21 mouse cellular contexts compared by ENCODE assay signal in the genomic region with DNA sequence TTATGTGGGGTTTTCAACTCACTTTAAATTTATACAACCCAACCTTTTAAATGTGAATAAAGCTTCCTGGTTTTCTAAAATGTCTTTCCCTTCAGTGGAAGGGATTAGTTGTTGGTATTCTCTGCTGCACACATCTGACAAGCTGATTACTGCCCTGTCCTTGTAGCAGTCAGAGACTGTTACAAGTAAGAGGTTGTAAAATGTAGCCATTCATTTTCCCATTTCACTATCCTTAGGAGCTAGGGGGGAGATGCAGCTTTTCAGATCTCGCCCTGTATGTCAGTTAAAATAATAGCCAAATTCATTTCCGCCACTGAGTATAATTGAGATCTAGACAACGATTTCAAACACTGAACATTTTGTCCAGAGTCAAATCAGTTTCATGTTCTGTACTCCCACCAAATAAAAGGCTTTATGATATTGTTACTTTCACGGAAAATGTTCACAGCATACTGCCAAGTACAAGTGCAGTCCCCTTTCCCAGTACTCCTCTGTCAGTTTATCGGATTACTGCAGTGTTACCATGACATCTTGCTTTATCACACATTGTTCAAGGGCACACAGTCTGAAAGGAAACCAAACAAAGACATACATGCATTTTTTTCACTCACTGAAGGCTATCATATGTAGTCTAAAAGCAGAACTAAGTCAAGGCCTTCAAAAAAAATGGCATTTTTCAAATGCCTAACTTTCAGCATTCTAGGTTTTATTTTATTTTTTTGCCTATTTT.
A peak's percentile ranks its signal among the peaks of the same experiment; 100 is the strongest.
DNase-seq lines count a peak whose midpoint lies in the region; ATAC-seq and TF ChIP-seq lines count a peak whose summit lies in the region.
"Had no signal": no experiment of that assay in that cellular context is flagged by ENCODE, and none has a peak within 500 bp of the region (broad histone marks: within the 10 kb centered on the region; RNA-seq: fewer than 3 reads in every experiment).

No protein-coding gene starts in this region.

- H3K4me2 ChIP-seq in neural tube, embryonic 14.5 days (ENCODE audit: low read depth, low read length), result no peak overlapping the region
- no peak overlapping the region for H3K4me2 ChIP-seq in neural tube, embryonic 15.5 days
- H3K4me2 ChIP-seq in hindbrain, embryonic 16.5 days (ENCODE audit: low read length), result no peak overlapping the region
- no peak overlapping the region for H3K4me2 ChIP-seq in liver, postnatal 0 days (ENCODE audit: low read depth, low read length)
- H3K4me2 ChIP-seq in kidney, embryonic 14.5 days (replicated peaks; ENCODE audit: low read depth, low read length), result no peak overlapping the region
- H3K4me2 ChIP-seq: embryonic facial prominence, embryonic 12.5 days; limb, embryonic 13.5 days; liver, embryonic 15.5 days had no signal

- no peak overlapping the region for H3K4me3 ChIP-seq in neural tube, embryonic 14.5 days (ENCODE audit: low read depth, low read length)
- no peak overlapping the region for H3K4me3 ChIP-seq in neural tube, embryonic 15.5 days (replicated peaks)
- H3K4me3 ChIP-seq in hindbrain, embryonic 16.5 days (ENCODE audit: low read length), result no peak overlapping the region
- no peak overlapping the region for H3K4me3 ChIP-seq in liver, postnatal 0 days (ENCODE audit: low read depth, low read length)
- no peak overlapping the region for H3K4me3 ChIP-seq in kidney, embryonic 14.5 days (ENCODE audit: low read length)
- H3K4me3 ChIP-seq: embryonic facial prominence, embryonic 12.5 days; heart, embryonic 10.5 days; limb, embryonic 13.5 days; liver, embryonic 15.5 days had no signal

- 36% methylated on average over 5 of the region's 5 CpGs for WGBS in neural tube, embryonic 14.5 days
- 29% methylated on average over 5 of the region's 5 CpGs for WGBS in neural tube, embryonic 15.5 days
- WGBS in hindbrain, embryonic 16.5 days, result 25% methylated on average over 5 of the region's 5 CpGs
- WGBS in liver, postnatal 0 days (ENCODE audit: insufficient replicate concordance), result 69% methylated on average over 5 of the region's 5 CpGs
- 79% methylated on average over 5 of the region's 5 CpGs for WGBS in kidney, embryonic 14.5 days

- no peak for TF ChIP-seq EP300 in liver, postnatal 0 days (IDR thresholded peaks at IDR 0.05; ENCODE audit: low read depth)

- DNase-seq in adrenal gland, adult 2 months, result peak; percentile 4
- no peak for DNase-seq in adrenal gland, postnatal 14 days
- no peak for DNase-seq in liver, postnatal 0 days
- DNase-seq in spleen, adult 18-20 months, result no peak
- DNase-seq: cerebellum, adult 11 months; cerebellum, postnatal 25 days; heart, postnatal 14 days; kidney, adult 9 months; kidney, postnatal 4 days; lung, postnatal 14 days had no signal

- H3K4me1 ChIP-seq in neural tube, embryonic 14.5 days (ENCODE audit: control insufficient read depth, insufficient read depth, low read length), result no peaks in the 10 kb centered on the region
- no peaks in the 10 kb centered on the region for H3K4me1 ChIP-seq in neural tube, embryonic 15.5 days
- no peaks in the 10 kb centered on the region for H3K4me1 ChIP-seq in hindbrain, embryonic 16.5 days (ENCODE audit: control insufficient read depth, insufficient read depth, low read depth, low read length)
- no peaks in the 10 kb centered on the region for H3K4me1 ChIP-seq in liver, postnatal 0 days (ENCODE audit: insufficient read depth)
- no peaks in the 10 kb centered on the region for H3K4me1 ChIP-seq in kidney, embryonic 14.5 days (ENCODE audit: control insufficient read depth, insufficient read depth, low read length)
- H3K4me1 ChIP-seq: embryonic facial prominence, embryonic 12.5 days; heart, embryonic 10.5 days; limb, embryonic 13.5 days; liver, embryonic 15.5 days had no signal

- peak; percentile 65; the same call in 1 of the 2 replicates for ATAC-seq in neural tube, embryonic 14.5 days (ENCODE audit: low read depth)
- no peak for ATAC-seq in neural tube, embryonic 15.5 days (ENCODE audit: low FRiP score)
- peak; percentile 70; the same call in 1 of the 2 replicates for ATAC-seq in hindbrain, embryonic 16.5 days
- no peak for ATAC-seq in liver, postnatal 0 days
- ATAC-seq in kidney, embryonic 14.5 days (ENCODE audit: low FRiP score, low TSS enrichment), result no peak
- ATAC-seq: CD4-positive, CD25-positive, alpha-beta regulatory T cell, adult 4 months; inflammation-experienced regulatory T-cells, adult 6 months had no signal

- H3K9ac ChIP-seq in neural tube, embryonic 14.5 days (replicated peaks; ENCODE audit: low read depth, low read length), result no peak overlapping the region
- no peak overlapping the region for H3K9ac ChIP-seq in neural tube, embryonic 15.5 days (replicated peaks)
- no peak overlapping the region for H3K9ac ChIP-seq in hindbrain, embryonic 16.5 days (ENCODE audit: low read depth, low read length)
- H3K9ac ChIP-seq in liver, postnatal 0 days (replicated peaks), result no peak overlapping the region
- H3K9ac ChIP-seq in kidney, embryonic 14.5 days (ENCODE audit: low read depth, low read length), result no peak overlapping the region
- H3K9ac ChIP-seq: embryonic facial prominence, embryonic 12.5 days; limb, embryonic 13.5 days; liver, embryonic 15.5 days had no signal

- H3K36me3 ChIP-seq in neural tube, embryonic 14.5 days (ENCODE audit: control insufficient read depth, insufficient read depth, low read length), result no peaks in the 10 kb centered on the region
- H3K36me3 ChIP-seq in neural tube, embryonic 15.5 days, result no peaks in the 10 kb centered on the region
- H3K36me3 ChIP-seq in hindbrain, embryonic 16.5 days (ENCODE audit: control insufficient read depth, insufficient read depth, low read length), result no peaks in the 10 kb centered on the region
- H3K36me3 ChIP-seq in liver, postnatal 0 days (replicated peaks; ENCODE audit: insufficient read depth, low read length), result no peaks in the 10 kb centered on the region
- no peaks in the 10 kb centered on the region for H3K36me3 ChIP-seq in kidney, embryonic 14.5 days (ENCODE audit: control insufficient read depth, insufficient read depth, low read length)
- H3K36me3 ChIP-seq: embryonic facial prominence, embryonic 12.5 days; G1E; heart, embryonic 10.5 days; limb, embryonic 13.5 days; liver, embryonic 15.5 days had no signal

- H3K27me3 ChIP-seq in neural tube, embryonic 14.5 days (ENCODE audit: control insufficient read depth, insufficient read depth, low read length), result no peaks in the 10 kb centered on the region
- H3K27me3 ChIP-seq in neural tube, embryonic 15.5 days (replicated peaks), result no peaks in the 10 kb centered on the region
- no peaks in the 10 kb centered on the region for H3K27me3 ChIP-seq in hindbrain, embryonic 16.5 days (replicated peaks; ENCODE audit: control insufficient read depth, insufficient read depth, low read length)
- no peaks in the 10 kb centered on the region for H3K27me3 ChIP-seq in liver, postnatal 0 days (ENCODE audit: insufficient read depth, low read length)
- no peaks in the 10 kb centered on the region for H3K27me3 ChIP-seq in kidney, embryonic 14.5 days (ENCODE audit: control insufficient read depth, insufficient read depth, low read length)
- H3K27me3 ChIP-seq: embryonic facial prominence, embryonic 12.5 days; limb, embryonic 13.5 days; liver, embryonic 15.5 days had no signal

- no peak overlapping the region for H3K27ac ChIP-seq in neural tube, embryonic 14.5 days (ENCODE audit: low read depth, low read length)
- H3K27ac ChIP-seq in neural tube, embryonic 15.5 days (replicated peaks), result no peak overlapping the region
- no peak overlapping the region for H3K27ac ChIP-seq in hindbrain, embryonic 16.5 days (ENCODE audit: low read depth, low read length)
- no peak overlapping the region for H3K27ac ChIP-seq in liver, postnatal 0 days (ENCODE audit: low read depth)
- no peak overlapping the region for H3K27ac ChIP-seq in kidney, embryonic 14.5 days (ENCODE audit: low read depth, low read length)
- H3K27ac ChIP-seq: embryonic facial prominence, embryonic 12.5 days; heart, embryonic 10.5 days; limb, embryonic 13.5 days; liver, embryonic 15.5 days had no signal

- no peaks in the 10 kb centered on the region for H3K9me3 ChIP-seq in neural tube, embryonic 14.5 days (ENCODE audit: control insufficient read depth, low read length)
- no peaks in the 10 kb centered on the region for H3K9me3 ChIP-seq in neural tube, embryonic 15.5 days (replicated peaks)
- no peaks in the 10 kb centered on the region for H3K9me3 ChIP-seq in hindbrain, embryonic 16.5 days (ENCODE audit: control insufficient read depth, low read length)
- no peaks in the 10 kb centered on the region for H3K9me3 ChIP-seq in liver, postnatal 0 days (ENCODE audit: low read length)
- no peaks in the 10 kb centered on the region for H3K9me3 ChIP-seq in kidney, embryonic 14.5 days (ENCODE audit: control insufficient read depth, low read length)
- H3K9me3 ChIP-seq: embryonic facial prominence, embryonic 12.5 days; G1E; heart, embryonic 10.5 days; limb, embryonic 13.5 days; liver, embryonic 15.5 days had no signal

- TF ChIP-seq CTCF in liver, postnatal 0 days (IDR thresholded peaks at IDR 0.05; ENCODE audit: low read depth), result no peak

Comparison
In these comparisons a context has a peak if more than half of its experiments do, and no peak if none do; other contexts are left out.
1. ATAC-seq: peak in neural tube, embryonic 14.5 days (single experiment) and hindbrain, embryonic 16.5 days (single experiment); none in neural tube, embryonic 15.5 days (single experiment), liver, postnatal 0 days (single experiment) and kidney, embryonic 14.5 days (single experiment).